Mouse (Mus musculus): Measurements from ENCODE around the gene Galnt17. TPM values are rescaled to one million over a fixed set of nuclear protein-coding genes. Genes with fewer than 3 reads are reported as not detected.

The Galnt17 gene
- polyA plus RNA-seq, 1 experiment from 2014 or later, result 11.5 TPM

GRCm38 (mm10) chr5:131177168-131177567 is 131.1 kb downstream of the Galnt17 start:
- 0 out of 2 replicates have a peak overlapping the region, but pooled peaks have one; percentile 20 for H3K27ac ChIP-seq
- no peaks in the 10 kb centered on the region for H3K27me3 ChIP-seq (ENCODE audit: control insufficient read depth, insufficient read depth, low read length)
- 11% methylated on average over 2 of the region's 2 CpGs for WGBS
- no peak overlapping the region for H3K4me2 ChIP-seq (replicated peaks)
- no peaks in the 10 kb centered on the region for H3K36me3 ChIP-seq (replicated peaks; ENCODE audit: control insufficient read depth, insufficient read depth)
- ATAC-seq (ENCODE audit: low FRiP score) (no peak), DNase-seq (ENCODE audit: low spot score) (no peak)
- H3K4me1 ChIP-seq (replicated peaks; ENCODE audit: control insufficient read depth, insufficient read depth, low read length), result peaks cover 11% of the 10 kb centered on the region; the same call in 1 of the 2 replicates
- H3K4me3 ChIP-seq (replicated peaks; ENCODE audit: low read length), result no peak overlapping the region
- H3K9me3 ChIP-seq (ENCODE audit: control insufficient read depth, low read length), result no peaks in the 10 kb centered on the region
- H3K9ac ChIP-seq, result no peak overlapping the region

- Histone ChIP-seq H3K4me3 (replicated peaks; ENCODE audit: low read length) (no peak overlapping the region), H3K4me2 (replicated peaks) (no peak overlapping the region), H3K4me1 (replicated peaks; ENCODE audit: control insufficient read depth, insufficient read depth, low read length) (no peaks in the 10 kb centered on the region), H3K27me3 (ENCODE audit: control insufficient read depth, insufficient read depth, low read length) (no peaks in the 10 kb centered on the region), H3K9me3 (ENCODE audit: control insufficient read depth, low read length) (no peaks in the 10 kb centered on the region), H3K36me3 (replicated peaks; ENCODE audit: control insufficient read depth, insufficient read depth) (no peaks in the 10 kb centered on the region), H3K27ac (no peak overlapping the region), H3K9ac (no peak overlapping the region)
- no peak for DNase-seq (ENCODE audit: low spot score)
- WGBS, result 88% methylated on average over 6 of the region's 6 CpGs
- no peak for ATAC-seq (ENCODE audit: low FRiP score)
These were observed 139.1 kb downstream of the Galnt17 start for GRCm38 (mm10) chr5:131169186-131169585.

GRCm38 (mm10) chr5:131167366-131167765 is 140.9 kb downstream of the Galnt17 start:
- Histone ChIP-seq H3K4me2 (replicated peaks) (no peak overlapping the region), H3K36me3 (replicated peaks; ENCODE audit: control insufficient read depth, insufficient read depth) (no peaks in the 10 kb centered on the region), H3K4me1 (replicated peaks; ENCODE audit: control insufficient read depth, insufficient read depth, low read length) (no peaks in the 10 kb centered on the region), H3K4me3 (replicated peaks; ENCODE audit: low read length) (no peak overlapping the region), H3K27me3 (ENCODE audit: control insufficient read depth, insufficient read depth, low read length) (no peaks in the 10 kb centered on the region), H3K9ac (no peak overlapping the region), H3K9me3 (ENCODE audit: control insufficient read depth, low read length) (no peaks in the 10 kb centered on the region), H3K27ac (no peak overlapping the region)
- DNase-seq (ENCODE audit: low spot score) (no peak), ATAC-seq (ENCODE audit: low FRiP score) (no peak)
- WGBS, result 52% methylated on average over 5 of the region's 5 CpGs

GRCm38 (mm10) chr5:131165681-131166080 is 142.6 kb downstream of the Galnt17 start:
- no peaks in the 10 kb centered on the region for H3K27me3 ChIP-seq (ENCODE audit: control insufficient read depth, insufficient read depth, low read length)
- H3K4me1 ChIP-seq (replicated peaks; ENCODE audit: control insufficient read depth, insufficient read depth, low read length), result no peaks in the 10 kb centered on the region
- 30% methylated on average over 7 of the region's 7 CpGs for WGBS
- H3K9ac ChIP-seq, result no peak overlapping the region
- H3K4me2 ChIP-seq (replicated peaks), result no peak overlapping the region
- no peak for ATAC-seq (ENCODE audit: low FRiP score)
- no peak overlapping the region for H3K4me3 ChIP-seq (replicated peaks; ENCODE audit: low read length)
- no peak for DNase-seq (ENCODE audit: low spot score)
- no peaks in the 10 kb centered on the region for H3K9me3 ChIP-seq (ENCODE audit: control insufficient read depth, low read length)
- H3K36me3 ChIP-seq (replicated peaks; ENCODE audit: control insufficient read depth, insufficient read depth), result no peaks in the 10 kb centered on the region
- no peak overlapping the region for H3K27ac ChIP-seq

- Histone ChIP-seq H3K4me1 (replicated peaks; ENCODE audit: control insufficient read depth, insufficient read depth, low read length) (no peaks in the 10 kb centered on the region), H3K36me3 (replicated peaks; ENCODE audit: control insufficient read depth, insufficient read depth) (no peaks in the 10 kb centered on the region), H3K9ac (no peak overlapping the region), H3K4me3 (replicated peaks; ENCODE audit: low read length) (no peak overlapping the region), H3K27ac (no peak overlapping the region), H3K4me2 (replicated peaks) (no peak overlapping the region), H3K27me3 (ENCODE audit: control insufficient read depth, insufficient read depth, low read length) (no peaks in the 10 kb centered on the region), H3K9me3 (ENCODE audit: control insufficient read depth, low read length) (no peaks in the 10 kb centered on the region)
- DNase-seq (ENCODE audit: low spot score) (no peak), ATAC-seq (ENCODE audit: low FRiP score) (no peak)
- WGBS, result 52% methylated on average over 4 of the region's 4 CpGs
These were observed 150.4 kb downstream of the Galnt17 start for GRCm38 (mm10) chr5:131157866-131158265.

GRCm38 (mm10) chr5:131156323-131156722 is 152.0 kb downstream of the Galnt17 start:
- Histone ChIP-seq H3K4me1 (replicated peaks; ENCODE audit: control insufficient read depth, insufficient read depth, low read length) (no peaks in the 10 kb centered on the region), H3K9ac (no peak overlapping the region), H3K27me3 (ENCODE audit: control insufficient read depth, insufficient read depth, low read length) (no peaks in the 10 kb centered on the region), H3K27ac (no peak overlapping the region), H3K36me3 (replicated peaks; ENCODE audit: control insufficient read depth, insufficient read depth) (no peaks in the 10 kb centered on the region), H3K4me3 (replicated peaks; ENCODE audit: low read length) (no peak overlapping the region), H3K9me3 (ENCODE audit: control insufficient read depth, low read length) (no peaks in the 10 kb centered on the region), H3K4me2 (replicated peaks) (no peak overlapping the region)
- ATAC-seq (ENCODE audit: low FRiP score) (no peak), DNase-seq (ENCODE audit: low spot score) (no peak)
- WGBS, result 78% methylated on average over 3 of the region's 3 CpGs

GRCm38 (mm10) chr5:131142606-131143005 is 165.7 kb downstream of the Galnt17 start:
- H3K9ac ChIP-seq, result no peak overlapping the region
- DNase-seq (ENCODE audit: low spot score) (no peak), ATAC-seq (ENCODE audit: low FRiP score) (no peak)
- H3K27me3 ChIP-seq (ENCODE audit: control insufficient read depth, insufficient read depth, low read length), result no peaks in the 10 kb centered on the region
- peak overlapping the region; percentile 26; the same call in 1 of the 2 replicates for H3K27ac ChIP-seq
- no peak overlapping the region for H3K4me2 ChIP-seq (replicated peaks)
- 44% methylated on average over 4 of the region's 4 CpGs for WGBS
- H3K36me3 ChIP-seq (replicated peaks; ENCODE audit: control insufficient read depth, insufficient read depth), result no peaks in the 10 kb centered on the region
- H3K4me3 ChIP-seq (replicated peaks; ENCODE audit: low read length), result no peak overlapping the region
- peaks cover 5% of the 10 kb centered on the region; the same call in 1 of the 2 replicates for H3K4me1 ChIP-seq (replicated peaks; ENCODE audit: control insufficient read depth, insufficient read depth, low read length)
- no peaks in the 10 kb centered on the region for H3K9me3 ChIP-seq (ENCODE audit: control insufficient read depth, low read length)

GRCm38 (mm10) chr5:131134809-131135208 is 173.5 kb downstream of the Galnt17 start:
- no peaks in the 10 kb centered on the region for H3K9me3 ChIP-seq (ENCODE audit: control insufficient read depth, low read length)
- no peak overlapping the region for H3K4me3 ChIP-seq (replicated peaks; ENCODE audit: low read length)
- no peak for DNase-seq (ENCODE audit: low spot score)
- H3K36me3 ChIP-seq (replicated peaks; ENCODE audit: control insufficient read depth, insufficient read depth), result no peaks in the 10 kb centered on the region
- no peak overlapping the region for H3K27ac ChIP-seq
- ATAC-seq (ENCODE audit: low FRiP score), result no peak
- no peaks in the 10 kb centered on the region for H3K4me1 ChIP-seq (replicated peaks; ENCODE audit: control insufficient read depth, insufficient read depth, low read length)
- H3K4me2 ChIP-seq (replicated peaks), result no peak overlapping the region
- H3K27me3 ChIP-seq (ENCODE audit: control insufficient read depth, insufficient read depth, low read length), result no peaks in the 10 kb centered on the region
- no peak overlapping the region for H3K9ac ChIP-seq

GRCm38 (mm10) chr5:131120296-131120840 is 187.9 kb downstream of the Galnt17 start:
- no peaks in the 10 kb centered on the region for H3K27me3 ChIP-seq (ENCODE audit: control insufficient read depth, insufficient read depth, low read length)
- WGBS, result 78% methylated on average over 8 of the region's 8 CpGs
- ATAC-seq (ENCODE audit: low FRiP score) (no peak), DNase-seq (ENCODE audit: low spot score) (no peak)
- no peaks in the 10 kb centered on the region for H3K4me1 ChIP-seq (replicated peaks; ENCODE audit: control insufficient read depth, insufficient read depth, low read length)
- H3K36me3 ChIP-seq (replicated peaks; ENCODE audit: control insufficient read depth, insufficient read depth), result no peaks in the 10 kb centered on the region
- no peak overlapping the region for H3K9ac ChIP-seq
- H3K27ac ChIP-seq, result no peak overlapping the region
- H3K9me3 ChIP-seq (ENCODE audit: control insufficient read depth, low read length), result no peaks in the 10 kb centered on the region
- H3K4me3 ChIP-seq (replicated peaks; ENCODE audit: low read length), result no peak overlapping the region
- H3K4me2 ChIP-seq (replicated peaks), result no peak overlapping the region

GRCm38 (mm10) chr5:131119896-131120295 is 188.4 kb downstream of the Galnt17 start:
- no peaks in the 10 kb centered on the region for H3K4me1 ChIP-seq (replicated peaks; ENCODE audit: control insufficient read depth, insufficient read depth, low read length)
- H3K4me3 ChIP-seq (replicated peaks; ENCODE audit: low read length), result no peak overlapping the region
- no peak overlapping the region for H3K27ac ChIP-seq
- no peak overlapping the region for H3K9ac ChIP-seq
- no peak overlapping the region for H3K4me2 ChIP-seq (replicated peaks)
- no peaks in the 10 kb centered on the region for H3K36me3 ChIP-seq (replicated peaks; ENCODE audit: control insufficient read depth, insufficient read depth)
- DNase-seq (ENCODE audit: low spot score) (no peak), ATAC-seq (ENCODE audit: low FRiP score) (no peak)
- WGBS, result 85% methylated on average over 4 of the region's 4 CpGs
- H3K9me3 ChIP-seq (ENCODE audit: control insufficient read depth, low read length), result no peaks in the 10 kb centered on the region
- H3K27me3 ChIP-seq (ENCODE audit: control insufficient read depth, insufficient read depth, low read length), result no peaks in the 10 kb centered on the region
